Mouse (Mus musculus) urinary bladder, postnatal 10 days (tissue): ENCODE results near the gene Dbndd2.

Experiments
- DNase-seq: peaks from one replicate; pipeline ENCODE4 v3.0.0; 2022; ENCODE audit warnings: low spot score

Dbndd2 gene

GRCm38 (mm10) chr2:164540652-164541427, 54.9 kb downstream of the Dbndd2 start:
- no peak for DNase-seq

DNA sequence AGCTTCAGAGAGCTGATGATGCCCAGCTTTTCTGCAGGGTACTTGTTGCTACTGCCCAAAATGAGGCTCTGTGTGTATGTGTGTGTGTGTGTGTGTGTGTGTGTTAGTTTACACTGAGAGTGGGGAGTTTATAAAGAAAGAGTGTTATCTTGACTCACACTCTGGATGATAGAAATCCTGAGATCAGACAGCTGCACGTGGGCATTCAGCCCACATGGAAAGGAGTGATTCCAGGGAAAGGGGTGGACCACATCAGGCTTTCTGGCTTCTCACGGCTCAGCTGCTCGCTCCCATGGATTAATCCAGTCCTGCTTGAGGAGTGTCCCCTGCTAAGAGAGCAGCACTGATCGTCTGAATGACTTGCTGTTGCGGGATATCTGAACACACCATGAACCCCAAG, 56.2 kb downstream of the Dbndd2 start:
- no peak for DNase-seq

DNA sequence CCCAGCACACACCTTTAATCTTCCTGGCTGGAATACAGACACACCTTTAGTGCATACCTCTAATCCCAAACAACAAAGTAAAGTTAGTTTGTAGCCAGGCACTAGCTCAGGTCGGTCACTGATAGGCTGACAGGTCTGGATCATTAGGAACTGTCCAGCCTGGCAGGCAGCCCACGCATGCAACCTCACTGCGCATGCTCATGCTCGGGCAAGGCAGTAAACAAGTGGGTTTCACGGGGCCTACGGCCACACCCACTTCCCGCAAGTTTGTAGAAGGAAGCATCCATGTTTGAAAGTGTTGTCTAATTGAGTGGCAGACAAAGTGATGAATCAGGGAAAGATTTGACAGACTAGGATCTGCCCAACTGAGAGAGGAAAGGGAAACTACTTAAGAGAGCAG, 56.7 kb downstream of the Dbndd2 start:
- no peak for DNase-seq
